Mouse (Mus musculus): Measurements from ENCODE around the gene Clic3. TPM values are rescaled to one million over a fixed set of nuclear protein-coding genes. Genes with fewer than 3 reads are reported as not detected.

Gene Clic3
- total and polyA plus RNA-seq, 2 experiments from 2014 or later = 0.48 to 3.6 TPM

- H3K27ac ChIP-seq (ENCODE audit: low read depth, low read length) = no peak overlapping the region
- H3K9ac ChIP-seq = no peak overlapping the region
- no peaks in the 10 kb centered on the region for H3K4me1 ChIP-seq (ENCODE audit: insufficient read depth)
- peaks cover 98% of the 10 kb centered on the region for H3K36me3 ChIP-seq (ENCODE audit: insufficient read depth)
- H3K4me3 ChIP-seq (ENCODE audit: low read depth, low read length) = no peak overlapping the region
- no peak overlapping the region for H3K4me2 ChIP-seq (ENCODE audit: low read depth)
- no peak for TF ChIP-seq CTCF (IDR thresholded peaks at IDR 0.05; ENCODE audit: low read depth)
- ATAC-seq (no peak), DNase-seq (no peak)
- H3K27me3 ChIP-seq (ENCODE audit: insufficient read depth, low read length) = no peaks in the 10 kb centered on the region
- no peaks in the 10 kb centered on the region for H3K9me3 ChIP-seq (ENCODE audit: low read length)
- WGBS = 87% methylated on average over 20 of the region's 20 CpGs
Measured at GRCm38 (mm10) chr2:25441067-25441466, 15.6 kb upstream of the Clic3 start.

- Histone ChIP-seq H3K9me3 (ENCODE audit: low read length) (no peaks in the 10 kb centered on the region), H3K4me3 (ENCODE audit: low read depth, low read length) (no peak overlapping the region), H3K27ac (ENCODE audit: low read depth, low read length) (no peak overlapping the region), H3K27me3 (ENCODE audit: insufficient read depth, low read length) (no peaks in the 10 kb centered on the region), H3K4me1 (ENCODE audit: insufficient read depth) (no peaks in the 10 kb centered on the region), H3K36me3 (ENCODE audit: insufficient read depth) (peaks cover 98% of the 10 kb centered on the region), H3K4me2 (ENCODE audit: low read depth) (no peak overlapping the region), H3K9ac (no peak overlapping the region)
- no peak for ATAC-seq
- no peak for TF ChIP-seq CTCF (IDR thresholded peaks at IDR 0.05; ENCODE audit: low read depth)
- DNase-seq = no peak
- 93% methylated on average over 14 of the region's 14 CpGs for WGBS
Measured at GRCm38 (mm10) chr2:25442682-25443081, 14.0 kb upstream of the Clic3 start.

DNA sequence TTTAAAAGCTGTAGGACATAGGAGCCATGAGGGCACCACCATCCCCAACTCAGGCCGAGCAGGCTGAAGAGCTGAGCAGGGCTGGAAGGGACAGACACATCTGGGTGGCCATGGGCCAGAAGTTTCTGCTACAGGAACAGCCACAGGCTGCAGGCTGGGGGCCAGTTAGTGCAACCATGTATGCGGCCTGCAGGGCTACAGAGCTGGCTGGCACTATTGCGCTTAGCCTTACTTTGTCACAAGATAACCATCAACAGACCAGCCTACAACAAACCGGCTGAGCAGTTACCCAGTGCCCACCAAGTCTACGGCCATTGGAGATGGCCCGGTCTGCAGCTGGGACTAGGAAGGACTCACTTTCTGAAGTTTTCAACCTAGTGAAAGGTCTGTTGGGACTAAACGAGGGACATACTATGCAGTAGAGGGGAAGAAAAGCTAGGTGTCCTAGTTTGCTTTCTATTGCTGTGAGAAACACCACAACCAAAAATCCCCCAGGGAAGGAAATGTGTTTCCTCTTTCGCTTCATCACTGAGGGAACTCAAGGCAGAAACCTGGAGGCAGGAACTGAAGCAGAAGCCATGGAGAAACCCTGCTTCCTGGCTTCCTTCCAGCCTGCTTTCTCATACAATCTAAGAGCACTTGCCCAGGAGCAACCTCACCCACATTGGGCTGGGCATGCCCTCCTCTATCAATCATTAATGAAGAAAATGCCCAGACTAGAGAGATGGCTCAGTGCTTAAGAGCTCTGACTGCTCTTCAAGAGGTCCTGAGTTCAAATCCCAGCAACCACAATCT is 5.6 kb upstream of the Clic3 start:
- Histone ChIP-seq H3K9me3 (ENCODE audit: low read length) (no peaks in the 10 kb centered on the region), H3K4me1 (ENCODE audit: insufficient read depth) (no peaks in the 10 kb centered on the region), H3K4me3 (ENCODE audit: low read depth, low read length) (no peak overlapping the region), H3K27ac (ENCODE audit: low read depth, low read length) (no peak overlapping the region), H3K27me3 (ENCODE audit: insufficient read depth, low read length) (no peaks in the 10 kb centered on the region), H3K9ac (no peak overlapping the region), H3K36me3 (ENCODE audit: insufficient read depth) (peaks cover 29% of the 10 kb centered on the region), H3K4me2 (ENCODE audit: low read depth) (no peak overlapping the region)
- DNase-seq = no peak
- TF ChIP-seq CTCF (IDR thresholded peaks at IDR 0.05; ENCODE audit: low read depth) = no peak
- no peak for ATAC-seq
- WGBS = 89% methylated on average over 8 of the region's 8 CpGs

- peaks cover 15% of the 10 kb centered on the region for H3K36me3 ChIP-seq (ENCODE audit: insufficient read depth)
- H3K9me3 ChIP-seq (ENCODE audit: low read length) = no peaks in the 10 kb centered on the region
- no peak overlapping the region for H3K9ac ChIP-seq
- H3K4me1 ChIP-seq (ENCODE audit: insufficient read depth) = no peaks in the 10 kb centered on the region
- H3K27ac ChIP-seq (ENCODE audit: low read depth, low read length) = no peak overlapping the region
- H3K4me3 ChIP-seq (ENCODE audit: low read depth, low read length) = no peak overlapping the region
- H3K4me2 ChIP-seq (ENCODE audit: low read depth) = no peak overlapping the region
- ATAC-seq = no peak
- no peak for DNase-seq
- 27% methylated on average over 1 of the region's 1 CpGs for WGBS
- no peak for TF ChIP-seq CTCF (IDR thresholded peaks at IDR 0.05; ENCODE audit: low read depth)
- H3K27me3 ChIP-seq (ENCODE audit: insufficient read depth, low read length) = no peaks in the 10 kb centered on the region
Measured at GRCm38 (mm10) chr2:25452951-25453350, 3.7 kb upstream of the Clic3 start.

DNA sequence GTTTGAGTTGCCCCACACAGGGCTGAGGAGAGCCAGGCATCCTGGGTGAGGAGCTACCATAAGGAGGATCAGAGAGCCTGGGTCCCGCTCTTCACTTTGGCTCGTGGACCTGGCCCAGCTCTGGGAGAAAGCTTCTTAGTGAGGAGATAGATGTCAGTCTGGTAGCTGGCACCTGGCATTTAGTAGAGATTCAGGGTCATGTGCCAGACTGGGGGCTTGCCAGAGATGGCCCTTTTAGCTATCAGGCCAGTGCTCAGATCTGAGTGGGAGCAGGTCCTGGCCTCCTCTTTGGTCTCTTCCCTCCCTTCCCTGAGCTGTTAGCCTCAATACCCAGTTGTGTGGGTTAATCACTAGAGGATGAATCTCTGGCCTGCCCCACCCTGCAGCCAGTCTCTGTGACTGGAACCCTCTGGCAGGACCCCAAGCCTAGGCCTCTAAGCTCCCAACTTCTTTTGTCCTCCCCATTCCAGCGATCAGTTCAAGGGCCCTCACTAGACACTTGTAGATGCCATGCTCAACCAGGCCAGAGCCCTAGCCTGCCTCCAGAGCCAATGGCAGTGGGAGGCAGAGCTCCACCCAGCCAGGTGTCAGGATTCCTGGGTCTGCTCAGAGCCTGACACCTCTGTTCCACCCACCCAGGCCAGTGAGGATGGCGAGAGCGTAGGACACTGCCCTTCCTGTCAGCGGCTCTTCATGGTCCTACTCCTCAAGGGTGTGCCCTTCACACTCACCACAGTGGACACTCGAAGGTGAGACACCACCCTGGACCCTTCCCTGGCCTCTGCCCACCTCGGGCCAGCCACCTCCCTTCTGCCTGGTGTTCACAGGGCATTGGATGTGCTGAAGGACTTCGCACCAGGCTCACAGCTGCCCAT is 621 bp downstream of the Clic3 start:
- no peaks in the 10 kb centered on the region for H3K27me3 ChIP-seq (ENCODE audit: insufficient read depth, low read length)
- no peak overlapping the region for H3K4me2 ChIP-seq (ENCODE audit: low read depth)
- H3K9ac ChIP-seq = no peak overlapping the region
- no peak for DNase-seq
- H3K36me3 ChIP-seq (ENCODE audit: insufficient read depth) = peaks cover 19% of the 10 kb centered on the region
- H3K4me3 ChIP-seq (ENCODE audit: low read depth, low read length) = no peak overlapping the region
- TF ChIP-seq CTCF (IDR thresholded peaks at IDR 0.05; ENCODE audit: low read depth) = no peak
- H3K9me3 ChIP-seq (ENCODE audit: low read length) = no peaks in the 10 kb centered on the region
- H3K27ac ChIP-seq (ENCODE audit: low read depth, low read length) = no peak overlapping the region
- ATAC-seq = no peak
- peaks cover 13% of the 10 kb centered on the region; the same call in 1 of the 2 replicates for H3K4me1 ChIP-seq (ENCODE audit: insufficient read depth)
- WGBS = 85% methylated on average over 9 of the region's 9 CpGs

DNA sequence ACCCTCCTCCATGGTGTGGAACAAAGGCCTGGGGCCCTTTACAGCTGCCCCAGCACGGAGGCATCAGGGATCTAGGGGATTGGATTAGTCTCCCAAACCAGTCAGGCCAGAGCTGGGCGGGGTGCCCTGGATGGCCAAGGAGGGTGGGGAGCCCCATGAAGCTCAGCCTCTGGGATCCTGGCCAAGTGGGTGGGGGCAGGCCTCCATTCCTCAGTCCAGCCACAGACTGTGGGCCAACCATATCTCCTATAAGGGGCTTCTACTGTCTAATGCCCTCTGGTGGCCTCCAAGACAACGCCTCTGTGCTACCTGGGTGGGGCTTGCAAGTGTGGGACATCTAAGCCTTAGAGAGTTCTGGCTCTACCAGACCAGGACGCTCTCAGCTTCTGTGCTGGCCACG is 2.3 kb downstream of the Clic3 start:
- no peak overlapping the region for H3K4me3 ChIP-seq (ENCODE audit: low read depth, low read length)
- no peak for TF ChIP-seq CTCF (IDR thresholded peaks at IDR 0.05; ENCODE audit: low read depth)
- peaks cover 13% of the 10 kb centered on the region; the same call in 1 of the 2 replicates for H3K4me1 ChIP-seq (ENCODE audit: insufficient read depth)
- peak overlapping the region; percentile 0; the same call in 1 of the 2 replicates for H3K4me2 ChIP-seq (ENCODE audit: low read depth)
- DNase-seq (no peak), ATAC-seq (no peak)
- WGBS = 78% methylated on average over 5 of the region's 5 CpGs
- no peak overlapping the region for H3K9ac ChIP-seq
- no peaks in the 10 kb centered on the region for H3K27me3 ChIP-seq (ENCODE audit: insufficient read depth, low read length)
- no peaks in the 10 kb centered on the region for H3K9me3 ChIP-seq (ENCODE audit: low read length)
- H3K27ac ChIP-seq (ENCODE audit: low read depth, low read length) = no peak overlapping the region
- H3K36me3 ChIP-seq (ENCODE audit: insufficient read depth) = peaks cover 19% of the 10 kb centered on the region

GRCm38 (mm10) chr2:25460135-25460534 is 3.5 kb downstream of the Clic3 start:
- WGBS = 28% methylated on average over 5 of the region's 5 CpGs
- peak overlapping the region; percentile 85 for H3K9ac ChIP-seq
- DNase-seq = no peak
- peaks cover 13% of the 10 kb centered on the region; the same call in 1 of the 2 replicates for H3K4me1 ChIP-seq (ENCODE audit: insufficient read depth)
- no peaks in the 10 kb centered on the region for H3K27me3 ChIP-seq (ENCODE audit: insufficient read depth, low read length)
- ATAC-seq = peak; percentile 6
- peak overlapping the region; percentile 97 for H3K27ac ChIP-seq (ENCODE audit: low read depth, low read length)
- H3K9me3 ChIP-seq (ENCODE audit: low read length) = no peaks in the 10 kb centered on the region
- H3K4me3 ChIP-seq (ENCODE audit: low read depth, low read length) = peak overlapping the region; percentile 74
- peak overlapping the region; percentile 90 for H3K4me2 ChIP-seq (ENCODE audit: low read depth)
- no peak for TF ChIP-seq CTCF (IDR thresholded peaks at IDR 0.05; ENCODE audit: low read depth)
- peaks cover 19% of the 10 kb centered on the region for H3K36me3 ChIP-seq (ENCODE audit: insufficient read depth)
